Mouse (Mus musculus) layer of hippocampus, postnatal 10 days (tissue): ENCODE results near the gene Pmpcb. TPM values are rescaled to one million over a fixed set of nuclear protein-coding genes. Genes with fewer than 3 reads are reported as not detected.

Experiments used
- DNase-seq, 2 experiments: peaks; one replicate each; pipeline ENCODE4 v3.0.0; 2021; ENCODE audit warnings: low spot score in 2 of 2
- total RNA-seq, 2 experiments: library from RNA; stranded (reverse); gene quantifications; 2 replicates each; pipeline ENCODE4 v1.2.3; 2021

The Pmpcb gene
- total RNA-seq, 2 experiments from 2014 or later: 64.6 to 66.2 TPM

DNA sequence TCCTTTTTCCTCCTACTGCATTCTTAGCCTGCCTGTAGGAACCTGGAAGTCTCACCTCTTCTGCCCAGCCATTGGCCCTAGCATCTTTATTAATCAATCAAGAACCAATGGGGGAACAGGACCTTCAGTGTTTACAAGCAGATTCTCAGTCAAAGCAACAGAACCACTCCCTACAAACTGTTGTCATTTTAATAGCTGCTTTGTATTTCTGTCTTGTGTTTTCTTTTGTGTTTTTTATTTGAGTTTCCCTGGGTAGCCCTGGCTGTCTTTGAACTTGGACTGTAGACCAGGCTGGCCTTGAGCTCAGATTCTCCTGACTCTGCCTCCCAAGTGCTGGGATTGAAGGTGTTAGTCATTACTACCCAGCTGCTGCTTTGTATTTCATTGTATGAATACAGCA, 55.2 kb downstream of the Pmpcb start:
- no peak for DNase-seq

DNA sequence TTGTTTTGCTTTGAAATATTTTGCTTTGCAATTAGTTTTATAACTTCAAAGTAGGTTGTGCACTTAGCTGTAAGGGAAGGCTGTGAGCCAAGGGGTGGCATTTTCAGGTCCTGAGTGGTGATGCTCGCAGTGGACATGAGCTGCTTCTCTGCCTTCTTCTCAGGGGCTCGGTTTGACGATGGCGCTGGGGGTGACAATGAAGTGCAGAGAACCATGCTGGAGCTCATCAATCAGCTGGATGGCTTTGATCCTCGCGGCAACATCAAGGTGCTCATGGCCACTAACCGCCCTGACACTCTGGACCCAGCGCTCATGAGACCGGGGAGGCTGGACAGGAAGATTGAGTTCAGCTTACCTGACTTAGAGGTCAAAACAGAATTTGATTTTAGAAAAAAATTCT, 66.0 kb downstream of the Pmpcb start:
- no peak for DNase-seq

DNA sequence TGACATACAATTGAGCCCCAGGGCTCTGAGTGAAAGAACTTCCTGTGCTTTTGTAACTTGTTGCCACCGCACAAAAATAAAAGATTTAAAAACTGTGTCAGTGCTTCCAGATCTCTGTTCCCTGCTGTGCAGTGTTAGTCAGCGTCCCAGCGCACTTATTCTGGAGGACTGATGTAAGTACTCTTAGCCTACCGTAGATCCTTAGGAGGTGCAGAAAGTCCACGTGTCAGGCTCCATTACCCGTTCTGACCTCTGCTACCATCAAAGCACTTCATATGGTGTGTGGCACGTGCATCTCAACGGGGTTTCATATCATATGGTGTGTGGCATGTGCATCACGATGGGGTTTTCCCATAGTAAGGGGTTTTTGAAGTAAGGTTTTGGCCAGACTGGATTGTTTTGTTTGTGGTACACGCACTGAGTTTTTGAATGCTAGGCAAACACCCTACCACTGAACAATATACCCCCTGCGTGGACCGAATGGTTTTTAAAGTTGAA, 66.8 kb downstream of the Pmpcb start:
- no peak for DNase-seq

DNA sequence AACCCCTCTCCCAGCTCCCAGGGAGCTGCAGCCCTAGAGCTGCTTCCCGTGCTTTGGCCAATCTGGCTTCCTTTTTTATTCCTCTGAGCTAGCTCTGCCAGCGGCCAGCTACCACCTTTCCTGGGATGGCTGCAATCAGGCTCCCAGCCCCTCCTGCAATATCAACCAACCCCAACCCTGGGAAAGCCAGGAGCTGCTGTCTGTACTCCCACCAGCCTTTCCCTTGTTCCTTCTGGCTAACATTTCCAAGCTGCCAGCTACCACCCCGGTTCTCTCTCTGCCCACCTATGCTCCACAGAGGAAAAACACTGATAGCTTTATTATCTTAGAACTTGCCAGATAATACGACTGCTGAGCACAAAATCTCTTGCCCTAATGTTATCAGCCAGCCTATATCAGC, 67.9 kb downstream of the Pmpcb start:
- DNase-seq: no peak

Other genes starting within 250 kb of the Pmpcb start
- gene Lrrc17, start 193.6 kb upstream of the Pmpcb start, total RNA-seq: 1 to 10 TPM; 1.2 to 1.3 TPM
- gene Fbxl13, start 91.5 kb upstream of the Pmpcb start, total RNA-seq: under 1 TPM; 0.36 to 0.78 TPM
- 10 to 100 TPM; 25.9 to 32.5 TPM for gene Armc10, start 91.3 kb upstream of the Pmpcb start, total RNA-seq
- gene Napepld, start 35.7 kb upstream of the Pmpcb start, total RNA-seq: 1 to 10 TPM; 6.6 to 7.1 TPM
- 10 to 100 TPM; 38.4 to 41.8 TPM for gene Dnajc2, start 48.1 kb downstream of the Pmpcb start, total RNA-seq
- gene Psmc2, start 48.1 kb downstream of the Pmpcb start, total RNA-seq: 100 to 1,000 TPM; 112 to 119 TPM
- under 1 TPM; 0.64 to 0.76 TPM for gene Slc26a5, start 128.5 kb downstream of the Pmpcb start, total RNA-seq